Mouse (Mus musculus) liver, embryonic 14.5 days (tissue): ENCODE measurements around the gene Kera.

Experiments
- CTCF ChIP-seq: IDR thresholded peaks from 2 replicates; pipeline ENCODE4 v1.5.1; 2016; ENCODE audit warnings: antibody characterized with exemption, low read depth, control low read depth
- EP300 ChIP-seq: IDR thresholded peaks from 2 replicates; pipeline ENCODE4 v1.6.1; 2016; ENCODE audit warnings: antibody characterized with exemption, low read depth

- TF ChIP-seq CTCF (no peak), EP300 (no peak)
Measured at GRCm38 (mm10) chr10:97582543-97583231, 24.0 kb upstream of the Kera start.
